Mouse (Mus musculus): Measurements from ENCODE around the gene Tbl2.

DNA sequence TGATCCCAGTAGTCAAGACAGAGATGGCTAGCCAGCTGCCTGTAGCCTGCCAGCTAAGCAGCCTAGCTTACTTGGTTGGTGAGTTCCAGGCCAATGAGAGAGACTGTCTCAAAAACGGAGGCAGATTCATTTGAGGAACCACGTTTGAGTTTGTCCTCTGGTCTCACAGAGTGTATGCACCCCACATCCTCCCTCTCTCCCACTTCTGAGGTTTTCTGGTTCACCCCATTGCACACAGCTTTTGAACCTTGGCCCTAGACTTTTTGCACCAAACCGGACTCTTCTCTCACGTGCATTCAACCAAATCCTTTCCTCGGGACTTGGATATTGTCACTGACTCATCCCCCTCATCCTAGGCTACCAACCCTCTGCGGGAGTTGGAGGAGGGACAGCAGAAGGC, 39.5 kb upstream of the Tbl2 start:
- TF ChIP-seq POLR2A (IDR thresholded peaks at IDR 0.05; ENCODE audit: insufficient read depth, low read depth, low read length) = no peak
- no peak for TF ChIP-seq CTCF (IDR thresholded peaks at IDR 0.05)

All from heart, adult 2 months (tissue).